ENCODE assay signal across 20 mouse cellular contexts in genomic region chrX:57784959-57785358, GRCm38 (mm10).
DNase-seq lines count a peak whose midpoint lies in the region; ATAC-seq and TF ChIP-seq lines count a peak whose summit lies in the region.
"Had no signal": no experiment of that assay in that cellular context is flagged by ENCODE, and none has a peak within 500 bp of the region (broad histone marks: within the 10 kb centered on the region; RNA-seq: fewer than 3 reads in every experiment).

No protein-coding gene starts in this region.

- no peaks in the 10 kb centered on the region for H3K79me2 ChIP-seq in heart, adult 2 months (replicated peaks; ENCODE audit: control insufficient read depth, insufficient read depth, low read length)

- WGBS in forebrain, embryonic 12.5 days, result 55% methylated on average over 4 of the region's 4 CpGs
- WGBS in forebrain, postnatal 0 days, result 44% methylated on average over 4 of the region's 4 CpGs
- 31% methylated on average over 4 of the region's 4 CpGs for WGBS in midbrain, embryonic 11.5 days
- WGBS in midbrain, embryonic 10.5 days, result 58% methylated on average over 4 of the region's 4 CpGs
- 35% methylated on average over 4 of the region's 4 CpGs for WGBS in midbrain, embryonic 14.5 days
- WGBS in heart, adult 2 months, result 72% methylated on average over 4 of the region's 4 CpGs

- intact Hi-C loops in heart, adult 2 months (cut with DNase I), result no loop called here

- TF ChIP-seq EP300 in heart, adult 2 months (IDR thresholded peaks at IDR 0.05; ENCODE audit: insufficient read depth, low read depth, low read length), result no peak

- no peaks in the 10 kb centered on the region for H3K27me3 ChIP-seq in forebrain, embryonic 12.5 days
- H3K27me3 ChIP-seq in forebrain, postnatal 0 days (ENCODE audit: insufficient read depth, low read length), result no peaks in the 10 kb centered on the region
- H3K27me3 ChIP-seq in midbrain, embryonic 11.5 days (ENCODE audit: control insufficient read depth, insufficient read depth, low read length), result no peaks in the 10 kb centered on the region
- no peaks in the 10 kb centered on the region for H3K27me3 ChIP-seq in midbrain, embryonic 10.5 days (ENCODE audit: low read depth, poor library complexity, severe bottlenecking)
- no peaks in the 10 kb centered on the region for H3K27me3 ChIP-seq in midbrain, embryonic 14.5 days (ENCODE audit: control insufficient read depth, insufficient read depth, low read length)
- no peaks in the 10 kb centered on the region for H3K27me3 ChIP-seq in heart, adult 2 months (ENCODE audit: control insufficient read depth, insufficient read depth, low read length)
- H3K27me3 ChIP-seq: embryonic facial prominence, embryonic 13.5 days; hindbrain, embryonic 15.5 days had no signal

- no peak overlapping the region for H3K9ac ChIP-seq in forebrain, embryonic 12.5 days
- no peak overlapping the region for H3K9ac ChIP-seq in forebrain, postnatal 0 days
- H3K9ac ChIP-seq in midbrain, embryonic 11.5 days (ENCODE audit: low read length), result no peak overlapping the region
- H3K9ac ChIP-seq in midbrain, embryonic 14.5 days (replicated peaks; ENCODE audit: low read length), result no peak overlapping the region
- no peak overlapping the region for H3K9ac ChIP-seq in heart, adult 2 months (ENCODE audit: low read depth, low read length)
- H3K9ac ChIP-seq: embryonic facial prominence, embryonic 13.5 days; hindbrain, embryonic 15.5 days had no signal

- H3K27ac ChIP-seq in forebrain, embryonic 12.5 days, result no peak overlapping the region
- H3K27ac ChIP-seq in forebrain, postnatal 0 days (ENCODE audit: low read depth, low read length), result no peak overlapping the region
- no peak overlapping the region for H3K27ac ChIP-seq in midbrain, embryonic 11.5 days (ENCODE audit: low read depth, low read length)
- H3K27ac ChIP-seq in midbrain, embryonic 10.5 days (replicated peaks), result no peak overlapping the region
- H3K27ac ChIP-seq in midbrain, embryonic 14.5 days (replicated peaks; ENCODE audit: low read depth, low read length), result 0 out of 2 replicates have a peak overlapping the region, but pooled peaks have one; percentile 8
- no peak overlapping the region for H3K27ac ChIP-seq in heart, adult 2 months
- H3K27ac ChIP-seq: embryonic facial prominence, embryonic 13.5 days; gastrocnemius, adult 2 months; heart, embryonic 10.5 days; hindbrain, embryonic 15.5 days had no signal

- TF ChIP-seq POLR2A in heart, adult 2 months (IDR thresholded peaks at IDR 0.05; ENCODE audit: insufficient read depth, low read depth, low read length), result no peak

- H3K4me2 ChIP-seq in forebrain, embryonic 12.5 days, result no peak overlapping the region
- no peak overlapping the region for H3K4me2 ChIP-seq in forebrain, postnatal 0 days (ENCODE audit: low read depth)
- no peak overlapping the region for H3K4me2 ChIP-seq in midbrain, embryonic 11.5 days
- H3K4me2 ChIP-seq in midbrain, embryonic 14.5 days (ENCODE audit: low read length), result no peak overlapping the region
- H3K4me2 ChIP-seq: embryonic facial prominence, embryonic 13.5 days; hindbrain, embryonic 15.5 days had no signal

- ATAC-seq in forebrain, embryonic 12.5 days (ENCODE audit: low FRiP score), result 0 out of 2 replicates have a peak, but pooled peaks have one; percentile 39
- ATAC-seq in forebrain, postnatal 0 days, result no peak
- 0 out of 2 replicates have a peak, but pooled peaks have one; percentile 35 for ATAC-seq in midbrain, embryonic 11.5 days (ENCODE audit: low FRiP score)
- ATAC-seq in midbrain, embryonic 14.5 days (ENCODE audit: low FRiP score, low TSS enrichment), result no peak; the same call in 1 of the 2 replicates
- ATAC-seq: inflammation-experienced regulatory T-cells, adult 6 months had no signal

- no peaks in the 10 kb centered on the region for H3K36me3 ChIP-seq in forebrain, embryonic 12.5 days (replicated peaks)
- no peaks in the 10 kb centered on the region for H3K36me3 ChIP-seq in forebrain, postnatal 0 days (ENCODE audit: insufficient read depth)
- no peaks in the 10 kb centered on the region for H3K36me3 ChIP-seq in midbrain, embryonic 11.5 days (ENCODE audit: control insufficient read depth, insufficient read depth, low read length)
- no peaks in the 10 kb centered on the region for H3K36me3 ChIP-seq in midbrain, embryonic 10.5 days
- no peaks in the 10 kb centered on the region for H3K36me3 ChIP-seq in midbrain, embryonic 14.5 days (ENCODE audit: control insufficient read depth, insufficient read depth, low read length)
- no peaks in the 10 kb centered on the region for H3K36me3 ChIP-seq in heart, adult 2 months (ENCODE audit: control insufficient read depth, insufficient read depth, low read length)
- H3K36me3 ChIP-seq: embryonic facial prominence, embryonic 13.5 days; heart, embryonic 10.5 days; hindbrain, embryonic 15.5 days had no signal

- no peak for DNase-seq in forebrain, postnatal 0 days
- no peak for DNase-seq in midbrain, embryonic 11.5 days (ENCODE audit: low spot score, missing footprints)
- DNase-seq in midbrain, embryonic 10.5 days (ENCODE audit: low spot score), result no peak
- peak; percentile 44 for DNase-seq in midbrain, embryonic 14.5 days
- no peak for DNase-seq in heart, adult 2 months
- no peak for DNase-seq in gastrocnemius, postnatal 10 days
- DNase-seq: adrenal gland, postnatal 14 days; cerebellum, adult 18-20 months; cerebellum, adult 9-11 months; cerebellum, postnatal 36 days; gastrocnemius, adult 2 months; gastrocnemius, postnatal 36 days; heart, adult 11 months; heart, postnatal 10 days; heart, postnatal 4 days had no signal

- no peaks in the 10 kb centered on the region for H3K4me1 ChIP-seq in forebrain, embryonic 12.5 days
- H3K4me1 ChIP-seq in forebrain, postnatal 0 days (ENCODE audit: insufficient read depth), result no peaks in the 10 kb centered on the region
- no peaks in the 10 kb centered on the region for H3K4me1 ChIP-seq in midbrain, embryonic 11.5 days (ENCODE audit: control insufficient read depth, insufficient read depth, low read length)
- H3K4me1 ChIP-seq in midbrain, embryonic 10.5 days, result 0 out of 2 replicates have a peak, but pooled peaks cover 7% of the 10 kb centered on the region
- no peaks in the 10 kb centered on the region for H3K4me1 ChIP-seq in midbrain, embryonic 14.5 days (ENCODE audit: control insufficient read depth, insufficient read depth, low read length)
- no peaks in the 10 kb centered on the region for H3K4me1 ChIP-seq in heart, adult 2 months (ENCODE audit: control insufficient read depth, insufficient read depth, low read length)
- H3K4me1 ChIP-seq: embryonic facial prominence, embryonic 13.5 days; heart, embryonic 10.5 days; hindbrain, embryonic 15.5 days had no signal

- H3K4me3 ChIP-seq in forebrain, embryonic 12.5 days (replicated peaks), result no peak overlapping the region
- H3K4me3 ChIP-seq in forebrain, postnatal 0 days (ENCODE audit: low read depth, low read length), result no peak overlapping the region
- H3K4me3 ChIP-seq in midbrain, embryonic 11.5 days (ENCODE audit: low read depth, low read length), result no peak overlapping the region
- no peak overlapping the region for H3K4me3 ChIP-seq in midbrain, embryonic 10.5 days
- H3K4me3 ChIP-seq in midbrain, embryonic 14.5 days (replicated peaks; ENCODE audit: low read depth, low read length), result no peak overlapping the region
- no peak overlapping the region for H3K4me3 ChIP-seq in heart, adult 2 months
- H3K4me3 ChIP-seq: embryonic facial prominence, embryonic 13.5 days; gastrocnemius, adult 2 months; heart, embryonic 10.5 days; hindbrain, embryonic 15.5 days had no signal

- no peaks in the 10 kb centered on the region for H3K9me3 ChIP-seq in forebrain, embryonic 12.5 days
- H3K9me3 ChIP-seq in forebrain, postnatal 0 days (ENCODE audit: low read length), result no peaks in the 10 kb centered on the region
- H3K9me3 ChIP-seq in midbrain, embryonic 11.5 days (ENCODE audit: control insufficient read depth, low read length), result no peaks in the 10 kb centered on the region
- H3K9me3 ChIP-seq in midbrain, embryonic 10.5 days (replicated peaks), result no peaks in the 10 kb centered on the region
- no peaks in the 10 kb centered on the region for H3K9me3 ChIP-seq in midbrain, embryonic 14.5 days (ENCODE audit: control insufficient read depth, low read length)
- H3K9me3 ChIP-seq: embryonic facial prominence, embryonic 13.5 days; heart, embryonic 10.5 days; hindbrain, embryonic 15.5 days had no signal

- TF ChIP-seq CTCF in forebrain, postnatal 0 days (IDR thresholded peaks at IDR 0.05; ENCODE audit: low read depth), result no peak
- TF ChIP-seq CTCF in heart, adult 2 months (IDR thresholded peaks at IDR 0.05), result no peak

Comparison
In these comparisons a context has a peak if more than half of its experiments do, and no peak if none do; other contexts are left out.
1. ATAC-seq: peak in forebrain, embryonic 12.5 days (single experiment) and midbrain, embryonic 11.5 days (single experiment); none in forebrain, postnatal 0 days (single experiment) and midbrain, embryonic 14.5 days (single experiment).